Mouse (Mus musculus) adrenal gland, adult 10 weeks (tissue): ENCODE results near the gene Ppp1r11. TPM values are rescaled to one million over a fixed set of nuclear protein-coding genes. Genes with fewer than 3 reads are reported as not detected.

Source experiments
- polyA plus RNA-seq: library from polyadenylated mRNA; stranded (reverse); fragments of 350-450 nt; fragmentation: Illumina TruSeq; extraction: RNeasy Lipid Tissue Mini Kit (QIAGEN cat#74804); gene quantifications from one replicate; pipeline ENCODE4 v1.2.3, GENCODE M21; 2014; ENCODE audit warnings: low read depth, low replicate concordance

Ppp1r11 gene
- polyA plus RNA-seq = 9.0 TPM

DNA sequence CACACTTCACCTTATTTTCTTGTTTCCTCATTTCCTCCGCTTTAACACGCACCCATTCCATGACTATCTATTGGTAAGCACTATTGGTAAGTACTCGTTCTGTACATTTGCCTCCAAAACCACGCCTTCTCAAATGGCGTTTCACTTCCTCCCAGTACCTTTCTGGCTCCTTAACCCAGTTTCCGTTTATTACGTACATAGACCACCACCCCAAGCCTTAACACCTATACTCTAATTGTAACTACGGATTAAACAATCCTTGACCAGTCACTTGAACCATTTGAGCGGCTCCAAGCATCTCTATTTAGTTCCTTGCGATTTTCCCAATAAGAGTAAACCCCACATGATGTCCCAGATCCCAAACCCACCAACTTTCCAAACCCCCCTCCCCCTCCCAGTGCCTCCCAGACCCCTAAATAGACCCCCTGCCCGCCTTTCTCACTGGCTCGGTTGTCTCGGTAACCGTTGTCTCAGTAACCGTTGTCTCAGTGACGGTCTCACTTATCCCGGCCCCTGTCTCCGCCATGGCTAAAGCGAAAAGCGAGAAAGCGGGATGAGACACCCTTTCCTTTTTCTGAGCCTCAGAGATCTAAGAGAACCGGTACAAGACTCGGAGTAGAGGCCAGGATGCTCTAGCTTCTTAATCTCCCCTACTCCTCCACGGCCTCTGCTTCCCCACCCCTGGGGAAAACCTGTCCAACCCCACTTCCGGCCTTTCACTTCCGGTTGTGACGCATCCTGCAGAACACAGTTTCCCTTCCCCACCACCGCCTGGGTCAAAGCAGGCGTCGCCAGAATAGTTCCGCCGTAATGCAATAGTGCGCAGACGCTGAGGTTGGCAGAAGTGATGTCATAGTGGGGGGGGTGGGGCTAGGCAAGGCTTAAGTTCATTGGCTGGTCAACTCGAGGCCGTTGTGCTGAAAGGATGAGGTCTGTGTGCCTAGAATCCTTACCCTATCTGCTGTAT lies at the start of gene Ppp1r11:
Ppp1r11 (minus strand) TSS at position 761 of the 967 bp plus-strand sequence.

GRCm38 (mm10) chr17:37000863-37001262 lies 49.3 kb upstream of the Ppp1r11 start, which contains the start of gene Zfp57:
TSS of gene Zfp57 (plus strand) at chr17:37001163.

DNA sequence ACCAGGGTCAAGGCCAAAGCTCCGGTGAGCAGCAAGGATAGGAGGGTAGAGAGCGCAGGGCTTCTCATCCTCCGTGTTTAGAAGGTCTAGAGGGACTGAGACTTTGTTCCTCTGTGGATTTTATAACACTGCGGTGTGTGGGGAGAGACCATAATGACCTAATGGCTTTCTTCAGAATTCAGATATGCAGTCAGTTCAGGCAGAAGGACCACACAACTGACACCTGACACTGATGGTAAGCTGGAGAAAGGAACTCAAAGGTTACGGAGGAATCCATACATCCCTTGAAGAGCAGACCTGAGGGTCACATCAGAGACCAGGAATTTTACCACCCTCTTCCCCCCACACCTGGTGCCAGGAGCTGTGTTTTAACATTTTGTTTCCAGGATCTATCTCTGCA lies 37.9 kb upstream of the Ppp1r11 start, which contains the start of gene H2-M5:
H2-M5 (minus strand) TSS at position 101 of the 400 bp plus-strand sequence.

DNA sequence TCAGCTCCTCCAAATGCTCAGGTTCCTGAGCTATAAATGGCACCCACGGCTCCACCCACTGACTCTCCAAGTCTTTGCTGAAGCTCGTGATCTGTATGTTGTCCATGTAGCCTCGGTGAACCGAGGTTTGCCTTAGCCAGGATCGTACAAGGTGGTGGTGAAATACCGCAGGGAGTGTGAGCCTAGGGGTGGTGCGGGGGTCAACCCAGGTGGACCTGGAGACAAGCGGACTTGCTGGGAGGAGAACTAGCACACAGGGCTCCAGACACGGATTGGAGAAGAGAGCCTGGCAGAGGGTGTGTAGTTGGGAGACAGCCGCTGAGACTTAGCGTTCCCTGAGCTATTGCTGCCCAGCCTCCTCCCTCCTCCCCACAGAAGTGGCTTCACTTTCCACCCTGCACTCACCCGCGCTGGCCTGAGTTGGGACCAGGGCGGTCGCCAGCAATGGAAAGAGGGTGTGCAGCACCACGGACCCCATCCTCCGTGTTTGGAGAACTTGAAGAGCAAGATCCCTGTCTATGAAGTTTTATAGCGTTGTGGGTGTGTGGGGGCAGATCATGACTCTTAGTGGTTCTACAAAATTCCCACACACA lies 29.8 kb upstream of the Ppp1r11 start, which contains the start of gene 2410137M14Rik:
2410137M14Rik (minus strand) TSS at position 17 of the 593 bp plus-strand sequence.

GRCm38 (mm10) chr17:36957999-36958743 lies 6.6 kb upstream of the Ppp1r11 start, which contains the start of the genes Znrd1 and Znrd1as:
TSS of gene Znrd1 (minus strand) at chr17:36958559.
TSS of gene Znrd1as (plus strand) at chr17:36958592.

GRCm38 (mm10) chr17:36942791-36943471 lies 8.6 kb downstream of the Ppp1r11 start, which contains the start of gene Rnf39:
TSS of gene Rnf39 (plus strand) at chr17:36942918.

Other genes starting within 250 kb of the Ppp1r11 start
- not detected for gene H2-M10.5, start 178.8 kb downstream of the Ppp1r11 start, polyA plus RNA-seq
- gene H2-M10.6, start 139.6 kb downstream of the Ppp1r11 start, polyA plus RNA-seq = not detected
- gene Trim26, start 114.6 kb downstream of the Ppp1r11 start, polyA plus RNA-seq = 30.4 TPM
- gene Trim15, start 84.5 kb downstream of the Ppp1r11 start, polyA plus RNA-seq = not detected
- not detected for gene Trim10, start 82.2 kb downstream of the Ppp1r11 start, polyA plus RNA-seq
- gene Trim40, start 61.6 kb downstream of the Ppp1r11 start, polyA plus RNA-seq = 0.41 TPM
- gene Trim31, start 53.6 kb downstream of the Ppp1r11 start, polyA plus RNA-seq = not detected
- gene Rnf39, start 8.8 kb downstream of the Ppp1r11 start, polyA plus RNA-seq = not detected
- gene Znrd1, start 6.8 kb upstream of the Ppp1r11 start, polyA plus RNA-seq = 18.0 TPM
- 26.9 TPM for gene Znrd1as, start 6.9 kb upstream of the Ppp1r11 start, polyA plus RNA-seq
- gene 2410137M14Rik, start 29.5 kb upstream of the Ppp1r11 start, polyA plus RNA-seq = not detected
- gene H2-M5, start 37.8 kb upstream of the Ppp1r11 start, polyA plus RNA-seq = not detected
- gene Zfp57, start 49.4 kb upstream of the Ppp1r11 start, polyA plus RNA-seq = 4.4 TPM
- gene Mog, start 71.7 kb upstream of the Ppp1r11 start, polyA plus RNA-seq = not detected
- gene Gabbr1, start 94.2 kb upstream of the Ppp1r11 start, polyA plus RNA-seq = 34.8 TPM
- gene Olfr90, start 136.8 kb upstream of the Ppp1r11 start, polyA plus RNA-seq = not detected
- gene Olfr91, start 146.5 kb upstream of the Ppp1r11 start, polyA plus RNA-seq = not detected
- not detected for gene Olfr92, start 168.3 kb upstream of the Ppp1r11 start, polyA plus RNA-seq
- gene Olfr93, start 209.8 kb upstream of the Ppp1r11 start, polyA plus RNA-seq = not detected
- not detected for gene Ubd, start 242.2 kb upstream of the Ppp1r11 start, polyA plus RNA-seq
- gene Olfr94, start 249.3 kb upstream of the Ppp1r11 start, polyA plus RNA-seq = not detected